Mouse (Mus musculus) left cerebral cortex, adult 18-20 months (tissue): ENCODE data around the gene Hoxb5. TPM values are rescaled to one million over a fixed set of nuclear protein-coding genes. Genes with fewer than 3 reads are reported as not detected.

ENCODE experiments used
- DNase-seq, 2 experiments: peaks; one replicate each; pipeline ENCODE4 v3.0.0; 2021 to 2022; ENCODE audit warnings: low spot score in 2 of 2, mixed read lengths in 1 of 2
- microRNA-seq, 2 experiments: library from miRNA; unstranded; fragments of <30 nt; microRNA quantifications; one replicate each; pipeline ENCODE4 v1.2.0; 2021
- total RNA-seq, 2 experiments: library from RNA; stranded (reverse); gene quantifications; 2 replicates each; pipeline ENCODE4 v1.2.3; 2021

Hoxb5 gene
- total RNA-seq, 2 experiments from 2014 or later = not detected

DNA sequence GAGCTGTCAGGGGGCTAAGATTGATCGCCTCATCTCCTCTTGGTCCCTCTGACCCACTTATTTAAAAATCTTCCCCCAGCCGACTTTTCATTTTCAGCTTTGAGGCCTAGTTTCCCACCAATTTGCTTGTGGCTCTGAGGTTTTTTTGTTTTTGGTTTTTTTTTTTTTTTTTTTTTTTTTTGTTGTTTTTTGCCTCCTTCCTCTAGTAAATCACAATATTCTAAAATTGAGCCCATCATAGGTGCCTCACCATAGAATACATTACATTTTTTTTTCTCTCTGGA is 47.1 kb downstream of the Hoxb5 start, which contains the start of gene Hoxb2:
Hoxb2 (plus strand) TSS at position 185 of the 284 bp plus-strand sequence.
- DNase-seq = no peak

- DNase-seq = no peak
Measured at GRCm38 (mm10) chr11:96350791-96351190, 47.7 kb downstream of the Hoxb5 start.

DNA sequence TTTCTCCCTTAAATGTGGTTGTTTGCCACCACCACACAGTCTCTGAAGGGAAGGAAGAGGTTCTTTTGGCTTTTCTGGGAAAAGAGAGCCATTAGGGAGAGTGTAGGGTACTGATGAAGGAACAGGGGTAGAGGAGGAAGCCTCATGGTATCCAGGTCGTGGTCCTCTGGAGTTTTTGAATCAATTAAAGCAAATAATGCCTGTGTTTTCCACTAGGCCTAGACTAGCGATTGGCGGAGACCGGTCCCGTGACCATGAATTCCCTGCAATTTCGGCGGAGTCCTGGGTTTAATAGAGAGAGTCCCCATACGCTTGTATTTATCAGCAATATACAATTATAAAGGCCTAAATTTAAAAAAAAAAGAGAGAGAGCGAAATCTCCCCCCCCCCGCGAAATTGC is 48.2 kb downstream of the Hoxb5 start:
- no peak for DNase-seq

GRCm38 (mm10) chr11:96351831-96352230 is 48.7 kb downstream of the Hoxb5 start:
- no peak for DNase-seq

DNA sequence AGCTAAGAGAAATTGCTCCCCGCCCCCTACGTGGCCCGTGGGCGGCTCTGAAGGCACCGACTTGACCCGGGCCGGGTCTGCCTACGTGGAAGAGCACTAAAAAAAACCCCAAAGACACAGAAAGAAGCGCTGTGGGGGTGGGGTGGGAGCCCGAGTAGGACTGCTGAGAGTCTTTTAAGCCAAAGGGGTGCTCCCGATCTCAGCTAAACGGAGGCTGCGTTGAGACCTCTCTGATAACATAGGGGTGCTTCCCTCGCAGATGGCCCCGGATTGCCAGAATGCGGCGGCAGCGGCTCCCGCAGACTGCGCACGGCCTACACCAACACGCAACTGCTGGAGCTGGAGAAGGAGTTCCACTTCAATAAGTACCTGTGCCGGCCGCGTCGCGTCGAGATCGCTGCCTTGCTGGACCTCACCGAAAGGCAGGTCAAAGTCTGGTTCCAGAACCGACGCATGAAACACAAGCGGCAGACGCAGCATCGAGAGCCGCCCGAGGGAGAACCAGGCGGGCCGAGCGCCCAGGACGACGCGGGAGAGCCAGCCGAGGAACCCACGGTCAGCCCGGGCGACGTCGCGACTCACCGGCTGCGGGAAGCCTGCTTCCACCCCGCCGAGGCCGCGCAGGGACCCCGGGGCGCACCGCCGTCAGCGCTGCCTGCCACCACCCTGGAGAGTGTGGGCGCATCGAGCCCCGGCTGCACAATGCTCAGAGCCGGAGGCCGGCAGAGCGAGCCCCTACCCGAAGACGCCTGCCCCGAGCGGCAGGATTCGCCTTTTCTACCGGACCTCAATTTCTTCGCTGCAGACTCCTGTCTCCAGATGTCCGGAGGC is 49.8 kb downstream of the Hoxb5 start:
- no peak for DNase-seq

DNA sequence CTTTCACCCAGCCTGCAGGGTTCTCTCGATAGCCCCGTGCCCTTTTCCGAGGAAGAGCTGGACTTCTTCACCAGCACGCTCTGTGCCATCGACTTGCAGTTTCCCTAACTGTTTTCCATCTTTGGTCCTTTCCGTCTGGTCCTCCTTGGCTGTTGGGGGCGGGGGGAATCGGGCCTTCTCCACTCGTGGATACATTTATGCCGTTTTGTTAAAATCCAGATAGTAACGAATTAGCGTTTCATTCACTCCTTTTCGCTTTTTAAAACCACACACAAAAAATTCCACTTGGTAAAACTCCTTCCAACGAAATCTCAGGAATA is 50.3 kb downstream of the Hoxb5 start:
- DNase-seq = no peak

DNA sequence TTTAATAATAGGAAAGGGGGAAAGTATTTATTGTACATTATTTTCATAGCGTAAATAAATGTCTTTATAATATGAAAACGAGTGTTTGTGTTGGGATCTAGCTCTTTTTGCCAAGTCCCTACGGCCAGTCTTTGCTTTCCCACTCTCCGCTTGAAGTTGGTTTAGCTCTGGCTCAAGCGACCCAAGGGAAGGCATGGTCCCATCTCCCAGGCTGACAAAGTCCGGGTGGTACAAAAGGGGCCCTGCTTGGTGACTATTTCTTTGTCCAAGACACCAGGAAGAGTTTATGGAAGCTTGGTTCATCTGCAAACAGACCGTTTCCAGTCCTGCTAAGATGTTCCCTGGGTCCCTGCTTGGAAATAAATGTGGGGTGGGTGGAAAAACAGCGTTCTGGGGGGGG is 50.8 kb downstream of the Hoxb5 start:
- DNase-seq = no peak

DNA sequence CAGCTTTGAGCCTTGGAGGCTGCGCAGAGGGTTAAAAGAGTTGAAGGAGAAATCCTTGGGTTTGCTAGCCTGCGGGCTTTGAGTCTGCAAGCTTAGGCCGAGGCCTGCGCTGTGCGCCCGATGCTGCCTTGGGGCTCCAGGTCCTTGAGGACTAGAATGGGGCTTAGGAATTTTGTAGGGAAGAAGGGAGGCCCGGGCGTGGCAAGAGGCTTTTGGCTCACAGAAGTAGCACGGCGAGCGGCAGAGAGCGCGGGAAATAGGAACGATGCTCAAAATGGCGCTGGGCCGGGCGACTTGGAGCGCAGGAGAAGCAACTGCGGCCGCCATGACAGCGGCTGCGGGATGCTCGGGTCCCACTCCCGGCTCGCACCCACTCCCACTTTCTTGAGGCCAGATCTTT is 51.2 kb downstream of the Hoxb5 start:
- DNase-seq = no peak

DNA sequence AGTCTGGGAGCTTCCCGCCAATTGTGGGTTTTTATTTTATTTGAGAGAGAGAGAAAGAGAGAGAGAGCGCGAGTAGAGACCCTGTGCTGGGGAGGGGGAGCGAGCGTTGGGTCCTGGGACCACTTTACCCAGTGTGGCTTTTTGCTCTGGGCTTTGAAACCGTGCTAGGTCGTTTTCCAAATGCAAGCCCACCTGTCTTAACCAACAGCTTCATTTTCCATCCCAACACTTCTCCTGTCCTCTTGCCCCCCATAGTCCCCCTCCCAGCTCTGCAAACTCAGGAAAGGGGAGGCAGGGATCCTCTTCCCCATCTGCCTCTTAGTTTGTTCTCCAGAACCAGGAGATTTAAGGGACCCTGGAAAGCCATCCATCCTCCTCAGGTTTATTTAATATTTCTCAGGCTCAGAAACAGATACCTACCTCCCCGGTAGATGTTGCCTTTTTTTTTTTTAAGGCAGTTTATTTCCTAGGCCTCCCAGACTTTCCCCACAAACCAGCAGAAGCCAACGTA is 51.7 kb downstream of the Hoxb5 start:
- DNase-seq = no peak

Small RNA genes within 50 kb of the gene (microRNA-seq; reads per million reads assigned to microRNA genes)
- 9.2 to 20.1 reads per million in 2 experiments for gene Mir10a
- 0 reads per million in 2 experiments for gene Mir196a-1

Other genes with a start within 250 kb of the Hoxb5 start
- 10 to 100 TPM; 61.9 to 63.1 TPM for gene Ube2z, start 237.9 kb upstream of the Hoxb5 start, total RNA-seq
- gene Atp5g1, start 227.7 kb upstream of the Hoxb5 start, total RNA-seq = 100 to 1,000 TPM; 349 to 365 TPM
- not detected for gene Calcoco2, start 191.4 kb upstream of the Hoxb5 start, total RNA-seq
- under 1 TPM in 1 of 2 experiments, not detected in 1; 0.12 TPM for gene Ttll6, start 169.6 kb upstream of the Hoxb5 start, total RNA-seq
- not detected for gene Hoxb13, start 109.0 kb upstream of the Hoxb5 start, total RNA-seq
- gene Hoxb9, start 31.9 kb upstream of the Hoxb5 start, total RNA-seq = not detected
- gene Hoxb8, start 21.4 kb upstream of the Hoxb5 start, total RNA-seq = not detected
- gene Hoxb7, start 16.7 kb upstream of the Hoxb5 start, total RNA-seq = not detected
- not detected for gene Hoxb6, start 10.9 kb upstream of the Hoxb5 start, total RNA-seq
- gene Hoxb4, start 14.9 kb downstream of the Hoxb5 start, total RNA-seq = not detected
- gene Hoxb3, start 20.0 kb downstream of the Hoxb5 start, total RNA-seq = not detected
- not detected for gene Hoxb2, start 47.2 kb downstream of the Hoxb5 start, total RNA-seq
- not detected for gene Hoxb1, start 62.4 kb downstream of the Hoxb5 start, total RNA-seq
- gene Skap1, start 161.3 kb downstream of the Hoxb5 start, total RNA-seq = 1 to 10 TPM; 1.9 to 2.1 TPM